Mouse (Mus musculus) testis, adult 2 months (tissue): ENCODE data around the gene Trpm6. TPM values are rescaled to one million over a fixed set of nuclear protein-coding genes. Genes with fewer than 3 reads are reported as not detected.

Source experiments
- H3K27ac ChIP-seq: fragments of 200-500 bp; 2 replicates; pipeline ENCODE4 v1.5.1; 2012; ENCODE audit warnings: low read depth, low read length; ENCODE audit not compliant: control insufficient read depth, insufficient read depth
- H3K27me3 ChIP-seq: fragments of 200-500 bp; 2 replicates; pipeline ENCODE4 v1.6.1; 2012; ENCODE audit warnings: mild to moderate bottlenecking, low read length, moderate library complexity; ENCODE audit not compliant: control insufficient read depth, insufficient read depth
- H3K36me3 ChIP-seq: fragments of 200-500 bp; 2 replicates; pipeline ENCODE4 v1.6.1; 2012; ENCODE audit warnings: mild to moderate bottlenecking, low read length; ENCODE audit not compliant: control insufficient read depth, insufficient read depth
- H3K4me1 ChIP-seq: fragments of 200-500 bp; 2 replicates; pipeline ENCODE4 v1.6.1; 2012; ENCODE audit warnings: low read length; ENCODE audit not compliant: control insufficient read depth, insufficient read depth
- H3K4me3 ChIP-seq: fragments of 200-500 bp; 2 replicates; pipeline ENCODE4 v1.5.1; 2012; ENCODE audit warnings: low read depth, mild to moderate bottlenecking, low read length, moderate library complexity, mixed read lengths; ENCODE audit not compliant: control insufficient read depth
- CTCF ChIP-seq: fragments of 200-500 bp; IDR thresholded peaks from 2 replicates; pipeline ENCODE4 v1.5.1; 2012; ENCODE audit warnings: low read depth, mild to moderate bottlenecking, inconsistent platforms, low read length, moderate library complexity; ENCODE audit not compliant: control insufficient read depth, insufficient read depth, insufficient replicate concordance
- POLR2A ChIP-seq: fragments of 200-500 bp; IDR thresholded peaks from 2 replicates; pipeline ENCODE4 v1.6.1; 2012; ENCODE audit warnings: low read depth, mild to moderate bottlenecking, inconsistent platforms, low read length, moderate library complexity; ENCODE audit not compliant: control insufficient read depth
- polyA plus RNA-seq: library from polyadenylated mRNA; depleted of rRNA; stranded (reverse); fragments of >200 nt; gene quantifications from 2 replicates; pipeline ENCODE4 v1.2.3, GENCODE M21; 2012

Gene Trpm6
- polyA plus RNA-seq, 1 experiment, result 8.8 TPM

GRCm38 (mm10) chr19:18889632-18890031, 139.8 kb downstream of the Trpm6 start:
- TF ChIP-seq CTCF, result no peak
- TF ChIP-seq POLR2A, result no peak
- H3K27me3 ChIP-seq, result no peaks in the 10 kb centered on the region
- no peak overlapping the region for H3K4me3 ChIP-seq
- no peaks in the 10 kb centered on the region for H3K36me3 ChIP-seq
- H3K27ac ChIP-seq, result no peak overlapping the region
- H3K4me1 ChIP-seq, result peaks cover 5% of the 10 kb centered on the region; the same call in 1 of the 2 replicates

GRCm38 (mm10) chr19:18890216-18890615, 140.4 kb downstream of the Trpm6 start:
- no peak for TF ChIP-seq CTCF
- no peak for TF ChIP-seq POLR2A
- Histone ChIP-seq H3K4me1 (peaks cover 5% of the 10 kb centered on the region; the same call in 1 of the 2 replicates), H3K4me3 (no peak overlapping the region), H3K36me3 (no peaks in the 10 kb centered on the region), H3K27ac (no peak overlapping the region), H3K27me3 (no peaks in the 10 kb centered on the region)

- Histone ChIP-seq H3K27ac (no peak overlapping the region), H3K4me3 (no peak overlapping the region), H3K27me3 (no peaks in the 10 kb centered on the region), H3K36me3 (no peaks in the 10 kb centered on the region), H3K4me1 (no peaks in the 10 kb centered on the region)
- TF ChIP-seq POLR2A (no peak), CTCF (no peak)
Observed at GRCm38 (mm10) chr19:18898238-18898637, 148.5 kb downstream of the Trpm6 start.

GRCm38 (mm10) chr19:18902041-18902693, 152.4 kb downstream of the Trpm6 start:
- TF ChIP-seq POLR2A (no peak), CTCF (no peak)
- Histone ChIP-seq H3K36me3 (no peaks in the 10 kb centered on the region), H3K27ac (no peak overlapping the region), H3K4me3 (no peak overlapping the region), H3K27me3 (no peaks in the 10 kb centered on the region), H3K4me1 (no peaks in the 10 kb centered on the region)

DNA sequence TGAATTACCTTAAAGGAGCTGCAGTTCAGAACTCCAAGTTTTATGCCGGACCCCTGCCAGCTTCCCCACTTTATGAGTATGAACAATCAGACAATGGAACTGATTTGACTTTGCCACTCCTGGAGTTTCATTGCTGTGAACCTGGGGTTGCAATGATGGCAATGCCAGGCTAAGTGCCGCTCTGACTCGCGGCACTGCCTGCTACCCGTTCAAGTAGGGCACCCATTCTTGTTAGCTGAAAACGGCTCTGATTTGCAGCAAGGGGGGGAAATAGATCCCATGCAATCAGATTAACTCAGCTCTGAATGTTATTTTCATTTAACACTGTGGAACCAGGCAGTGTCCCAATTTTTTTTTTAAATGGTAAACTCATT, 152.9 kb downstream of the Trpm6 start:
- Histone ChIP-seq H3K4me1 (no peaks in the 10 kb centered on the region), H3K27ac (no peak overlapping the region), H3K27me3 (no peaks in the 10 kb centered on the region), H3K36me3 (no peaks in the 10 kb centered on the region), H3K4me3 (no peak overlapping the region)
- TF ChIP-seq POLR2A (no peak), CTCF (no peak)

DNA sequence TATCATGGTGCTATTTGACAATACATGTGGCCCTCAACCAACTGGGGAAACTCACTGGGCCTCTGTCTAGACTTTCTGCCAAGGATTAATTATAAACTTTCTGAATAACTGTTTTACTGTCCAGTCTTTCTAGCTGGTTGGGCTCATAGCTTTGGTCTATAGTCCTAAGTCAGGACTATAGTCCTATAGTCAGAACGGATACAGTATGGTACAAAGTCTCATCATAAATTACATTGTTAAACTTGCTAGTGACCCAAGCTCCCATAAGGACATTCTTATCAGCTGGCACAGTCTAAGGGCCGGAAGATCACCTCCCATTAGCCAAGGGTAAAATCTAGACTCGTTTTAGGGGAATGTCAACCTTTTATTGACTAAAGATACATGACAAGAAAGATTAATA, 155.7 kb downstream of the Trpm6 start:
- Histone ChIP-seq H3K4me1 (no peaks in the 10 kb centered on the region), H3K27ac (no peak overlapping the region)
- TF ChIP-seq CTCF, result no peak
- no peak for TF ChIP-seq POLR2A

GRCm38 (mm10) chr19:18909641-18910040, 159.9 kb downstream of the Trpm6 start:
- no peak overlapping the region for H3K4me3 ChIP-seq
- no peaks in the 10 kb centered on the region for H3K36me3 ChIP-seq
- TF ChIP-seq POLR2A (no peak), CTCF (no peak)
- no peak overlapping the region for H3K27ac ChIP-seq
- H3K4me1 ChIP-seq, result no peaks in the 10 kb centered on the region
- no peaks in the 10 kb centered on the region for H3K27me3 ChIP-seq

More for the DNA sequence above, 155.7 kb downstream of the Trpm6 start:
- Histone ChIP-seq H3K27me3 (no peaks in the 10 kb centered on the region), H3K36me3 (no peaks in the 10 kb centered on the region), H3K4me3 (no peak overlapping the region)
